11 mouse cellular contexts compared by ENCODE assay signal in genomic region chr11:45508566-45508965, GRCm38 (mm10).
DNase-seq lines count a peak whose midpoint lies in the region; ATAC-seq lines count a peak whose summit lies in the region.
"Had no signal": no experiment of that assay in that cellular context is flagged by ENCODE, and none has a peak within 500 bp of the region (broad histone marks: within the 10 kb centered on the region; RNA-seq: fewer than 3 reads in every experiment).

No protein-coding gene starts in this region.

- H3K27ac ChIP-seq in heart, embryonic 12.5 days (ENCODE audit: poor library complexity, severe bottlenecking): no peak overlapping the region
- H3K27ac ChIP-seq in forebrain, embryonic 16.5 days (ENCODE audit: low read length): peak overlapping the region; percentile 55; the same call in 1 of the 2 replicates
- H3K27ac ChIP-seq: left cerebral cortex, adult 2 months; liver, embryonic 14.5 days had no signal

- ATAC-seq in heart, embryonic 12.5 days (ENCODE audit: insufficient number of reproducible peaks, low FRiP score): no peak
- ATAC-seq in forebrain, embryonic 16.5 days: peak; percentile 71

- DNase-seq in heart, adult 18-20 months: peak; percentile 26 to 35
- DNase-seq in left cerebral cortex, postnatal 4 days: peak; percentile 36
- DNase-seq in left cerebral cortex, postnatal 25 days (ENCODE audit: low spot score in 2 of 2): no peak
- peak; percentile 15 for DNase-seq in adrenal gland, postnatal 25 days
- no peak for DNase-seq in embryo, embryonic 9.5 days (ENCODE audit: extremely low spot score)
- DNase-seq: thymus, postnatal 25 days had no signal

- no peaks in the 10 kb centered on the region for H3K4me1 ChIP-seq in heart, embryonic 12.5 days (replicated peaks)
- H3K4me1 ChIP-seq in forebrain, embryonic 16.5 days (replicated peaks; ENCODE audit: control insufficient read depth, insufficient read depth, low read length): no peaks in the 10 kb centered on the region

- peaks cover 4% of the 10 kb centered on the region; the same call in 1 of the 2 replicates for H3K9me3 ChIP-seq in heart, embryonic 12.5 days (replicated peaks)
- H3K9me3 ChIP-seq in forebrain, embryonic 16.5 days (ENCODE audit: control insufficient read depth, low read length): no peaks in the 10 kb centered on the region; the same call in 1 of the 2 replicates

- intact Hi-C loops in left cerebral cortex, postnatal 4 days (cut with DNase I): no loop called here
- intact Hi-C loops in left cerebral cortex, postnatal 25 days (cut with DNase I): no loop called here

- H3K4me2 ChIP-seq in heart, embryonic 12.5 days: no peak overlapping the region
- H3K4me2 ChIP-seq in forebrain, embryonic 16.5 days (ENCODE audit: low read length): no peak overlapping the region

- no peak overlapping the region for H3K4me3 ChIP-seq in heart, embryonic 12.5 days
- no peak overlapping the region for H3K4me3 ChIP-seq in forebrain, embryonic 16.5 days (replicated peaks; ENCODE audit: low read length)
- H3K4me3 ChIP-seq: left cerebral cortex, adult 2 months; myocyte had no signal

- H3K9ac ChIP-seq in heart, embryonic 12.5 days: no peak overlapping the region
- no peak overlapping the region for H3K9ac ChIP-seq in forebrain, embryonic 16.5 days (replicated peaks; ENCODE audit: low read depth, low read length)
- H3K9ac ChIP-seq: liver, embryonic 14.5 days had no signal

- H3K36me3 ChIP-seq in heart, embryonic 12.5 days: no peaks in the 10 kb centered on the region
- H3K36me3 ChIP-seq in forebrain, embryonic 16.5 days (ENCODE audit: control insufficient read depth, insufficient read depth): no peaks in the 10 kb centered on the region

- 45% methylated on average over 4 of the region's 4 CpGs for WGBS in heart, embryonic 12.5 days
- 59% methylated on average over 4 of the region's 4 CpGs for WGBS in forebrain, embryonic 16.5 days

- H3K27me3 ChIP-seq in heart, embryonic 12.5 days (replicated peaks): no peaks in the 10 kb centered on the region
- H3K27me3 ChIP-seq in forebrain, embryonic 16.5 days (replicated peaks; ENCODE audit: control insufficient read depth, insufficient read depth, low read length): no peaks in the 10 kb centered on the region

Comparison
In these comparisons a context has a peak if more than half of its experiments do, and no peak if none do; other contexts are left out.
1. DNase-seq: peak in heart, adult 18-20 months (2 of 2), left cerebral cortex, postnatal 4 days (single experiment) and adrenal gland, postnatal 25 days (single experiment); none in left cerebral cortex, postnatal 25 days (0 of 2) and embryo, embryonic 9.5 days (single experiment).